Mouse (Mus musculus): ENCODE measurements around the gene Dazap1. TPM values are rescaled to one million over a fixed set of nuclear protein-coding genes. Genes with fewer than 3 reads are reported as not detected.

The Dazap1 gene
- polyA plus RNA-seq, 1 experiment from 2014 or later = 69.7 TPM

GRCm38 (mm10) chr10:80296824-80297223 is 35.5 kb downstream of the Dazap1 start:
- Histone ChIP-seq H3K9me3 (no peaks in the 10 kb centered on the region), H3K9ac (peak overlapping the region; percentile 69), H3K36me3 (replicated peaks) (peaks cover 20% of the 10 kb centered on the region), H3K4me1 (peaks cover 84% of the 10 kb centered on the region), H3K27ac (peak overlapping the region; percentile 95), H3K27me3 (0 out of 2 replicates have a peak, but pooled peaks cover 9% of the 10 kb centered on the region), H3K4me2 (peak overlapping the region; percentile 62), H3K4me3 (replicated peaks) (peak overlapping the region; percentile 46)
- no peak for ATAC-seq (ENCODE audit: low FRiP score)
- 80% methylated on average over 5 of the region's 5 CpGs for WGBS

- peak overlapping the region; percentile 12; the same call in 1 of the 2 replicates for H3K9ac ChIP-seq
- peaks cover 14% of the 10 kb centered on the region; the same call in 1 of the 2 replicates for H3K27me3 ChIP-seq
- H3K4me3 ChIP-seq (replicated peaks) = 0 out of 2 replicates have a peak overlapping the region, but pooled peaks have one; percentile 60
- no peak for ATAC-seq (ENCODE audit: low FRiP score)
- H3K9me3 ChIP-seq = no peaks in the 10 kb centered on the region
- H3K4me1 ChIP-seq = peaks cover 88% of the 10 kb centered on the region
- H3K4me2 ChIP-seq = peak overlapping the region; percentile 82
- H3K36me3 ChIP-seq (replicated peaks) = peaks cover 28% of the 10 kb centered on the region
- H3K27ac ChIP-seq = peak overlapping the region; percentile 95; the same call in 1 of the 2 replicates
- 77% methylated on average over 8 of the region's 8 CpGs for WGBS
Observed at GRCm38 (mm10) chr10:80297526-80298133, 36.3 kb downstream of the Dazap1 start.

DNA sequence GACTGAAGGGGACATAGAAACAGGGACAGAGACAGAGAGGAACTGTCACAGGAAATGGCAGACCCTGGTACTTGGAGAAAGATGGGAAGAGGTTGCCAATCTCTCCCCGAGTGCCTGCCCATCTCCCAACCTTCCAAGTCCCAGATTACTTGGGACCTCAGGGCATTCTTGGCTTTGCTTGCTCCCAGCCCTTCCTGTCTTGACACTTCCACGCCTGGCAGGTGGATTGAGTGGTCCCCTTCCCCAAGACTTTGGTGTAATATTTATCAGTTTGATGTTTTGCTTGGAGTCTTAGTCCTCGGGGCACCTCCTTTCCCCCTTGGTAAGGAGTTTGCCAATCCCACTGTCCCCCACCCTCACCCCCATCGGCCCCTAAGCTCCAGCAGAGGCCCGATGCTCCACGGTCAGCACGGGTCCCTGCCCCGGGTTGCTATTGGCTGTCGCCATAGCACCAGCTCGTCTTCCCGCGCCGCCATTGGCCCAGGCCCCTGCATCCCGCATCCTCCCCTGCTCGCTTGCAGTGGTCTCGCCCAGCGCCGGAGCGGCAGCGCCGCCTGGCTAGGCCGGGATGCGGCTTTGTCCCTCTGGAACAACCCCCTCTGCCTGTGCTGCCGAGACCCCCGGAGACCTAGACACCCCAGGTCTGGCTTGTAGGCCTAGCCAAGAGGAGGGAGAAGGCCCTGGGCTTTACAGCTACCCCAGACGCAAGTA is 37.4 kb downstream of the Dazap1 start:
- peak; percentile 84 for ATAC-seq (ENCODE audit: low FRiP score)
- Histone ChIP-seq H3K9me3 (no peaks in the 10 kb centered on the region), H3K4me3 (replicated peaks) (peak overlapping the region; percentile 60), H3K27me3 (peaks cover 14% of the 10 kb centered on the region; the same call in 1 of the 2 replicates), H3K27ac (peak overlapping the region; percentile 95), H3K4me1 (peaks cover 90% of the 10 kb centered on the region), H3K36me3 (replicated peaks) (peaks cover 33% of the 10 kb centered on the region), H3K4me2 (peak overlapping the region; percentile 82), H3K9ac (peak overlapping the region; percentile 94)
- WGBS = 3% methylated on average over 26 of the region's 26 CpGs

GRCm38 (mm10) chr10:80299301-80299700 is 38.0 kb downstream of the Dazap1 start:
- H3K4me1 ChIP-seq = peaks cover 85% of the 10 kb centered on the region
- whole genome bisulfite sequencing = 3% methylated on average over 15 of the region's 15 CpGs
- peak overlapping the region; percentile 82 for H3K4me2 ChIP-seq
- peak overlapping the region; percentile 94 for H3K9ac ChIP-seq
- H3K9me3 ChIP-seq = no peaks in the 10 kb centered on the region
- no peak for ATAC-seq (ENCODE audit: low FRiP score)
- peaks cover 28% of the 10 kb centered on the region for H3K36me3 ChIP-seq (replicated peaks)
- peaks cover 14% of the 10 kb centered on the region; the same call in 1 of the 2 replicates for H3K27me3 ChIP-seq
- H3K27ac ChIP-seq = peak overlapping the region; percentile 95
- H3K4me3 ChIP-seq (replicated peaks) = peak overlapping the region; percentile 60

DNA sequence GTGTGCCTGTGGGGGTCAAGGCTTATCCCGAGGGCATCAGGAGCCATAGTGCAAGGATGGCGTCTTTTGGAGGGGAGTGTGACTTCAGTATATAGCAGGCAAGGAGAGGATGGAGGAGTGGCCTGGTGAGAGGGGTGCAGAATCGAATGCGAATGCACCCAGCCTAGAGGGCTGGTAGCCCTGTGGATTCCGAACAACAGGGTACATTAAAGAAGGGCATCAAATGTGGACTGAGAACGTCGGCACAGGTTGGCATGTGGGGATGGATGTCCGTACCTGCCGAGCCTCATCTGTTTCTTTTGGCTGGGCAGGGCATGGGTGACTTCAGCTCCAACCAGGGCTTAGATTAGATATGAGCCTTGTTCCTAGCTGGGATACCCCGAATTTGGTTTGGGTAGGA is 38.5 kb downstream of the Dazap1 start:
- H3K36me3 ChIP-seq (replicated peaks) = peaks cover 28% of the 10 kb centered on the region
- 45% methylated on average over 10 of the region's 10 CpGs for WGBS
- H3K27ac ChIP-seq = peak overlapping the region; percentile 95
- H3K9me3 ChIP-seq = no peaks in the 10 kb centered on the region
- peak overlapping the region; percentile 94 for H3K9ac ChIP-seq
- H3K4me1 ChIP-seq = peaks cover 89% of the 10 kb centered on the region
- ATAC-seq (ENCODE audit: low FRiP score) = no peak
- H3K4me3 ChIP-seq (replicated peaks) = peak overlapping the region; percentile 60
- peaks cover 15% of the 10 kb centered on the region; the same call in 1 of the 2 replicates for H3K27me3 ChIP-seq
- H3K4me2 ChIP-seq = peak overlapping the region; percentile 82

DNA sequence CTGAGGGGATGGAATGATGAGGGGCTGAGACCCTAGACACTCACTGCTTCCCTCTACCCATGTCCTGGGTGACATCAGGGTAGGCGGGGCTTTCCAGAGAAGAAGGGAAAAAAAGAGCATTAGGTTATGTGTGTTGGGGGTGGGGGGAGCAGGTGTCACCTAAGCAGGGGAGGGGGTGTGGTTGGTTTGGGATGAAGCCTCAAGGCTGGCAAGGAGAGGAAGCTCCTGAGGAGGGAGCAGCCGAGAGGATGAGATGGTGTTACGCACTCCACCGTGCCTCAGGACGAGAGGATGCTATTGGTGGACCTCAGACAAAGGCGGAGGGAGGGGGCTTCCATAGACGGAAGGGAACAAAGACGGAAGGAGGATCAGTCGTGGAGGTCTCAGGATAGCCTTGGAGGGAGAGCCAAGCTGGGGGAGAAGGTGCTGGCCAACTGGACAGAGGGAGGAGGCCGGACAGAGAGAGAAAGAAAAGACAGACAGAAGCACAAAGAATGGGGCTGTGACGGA is 39.4 kb downstream of the Dazap1 start:
- WGBS = 8% methylated on average over 11 of the region's 11 CpGs
- Histone ChIP-seq H3K27me3 (peaks cover 18% of the 10 kb centered on the region; the same call in 1 of the 2 replicates), H3K4me3 (replicated peaks) (peak overlapping the region; percentile 60), H3K27ac (peak overlapping the region; percentile 95), H3K36me3 (replicated peaks) (peaks cover 35% of the 10 kb centered on the region), H3K9me3 (no peaks in the 10 kb centered on the region), H3K4me2 (peak overlapping the region; percentile 82), H3K9ac (peak overlapping the region; percentile 94), H3K4me1 (peaks cover 85% of the 10 kb centered on the region)
- ATAC-seq (ENCODE audit: low FRiP score) = peak; percentile 81

- Histone ChIP-seq H3K9me3 (no peaks in the 10 kb centered on the region), H3K27ac (peak overlapping the region; percentile 95), H3K4me3 (replicated peaks) (peak overlapping the region; percentile 60), H3K4me1 (peaks cover 81% of the 10 kb centered on the region), H3K36me3 (replicated peaks) (peaks cover 42% of the 10 kb centered on the region), H3K9ac (peak overlapping the region; percentile 94), H3K4me2 (peak overlapping the region; percentile 82), H3K27me3 (peaks cover 18% of the 10 kb centered on the region; the same call in 1 of the 2 replicates)
- ATAC-seq (ENCODE audit: low FRiP score) = no peak
- 78% methylated on average over 10 of the region's 10 CpGs for WGBS
Observed at GRCm38 (mm10) chr10:80301256-80302081, 40.2 kb downstream of the Dazap1 start.

DNA sequence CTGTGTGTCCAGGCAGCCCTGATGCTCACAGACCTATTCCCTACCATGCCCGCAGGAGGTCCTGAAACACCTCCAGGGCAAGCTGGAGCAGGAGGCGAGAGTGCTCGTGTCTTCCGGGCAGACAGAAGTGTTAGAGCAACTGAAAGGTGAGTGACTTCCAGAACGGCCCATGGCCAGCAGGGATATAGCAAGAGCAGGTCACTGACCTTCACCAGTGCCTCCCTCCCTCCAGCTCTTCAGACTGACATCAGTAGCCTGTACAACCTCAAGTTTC is 40.7 kb downstream of the Dazap1 start:
- H3K27me3 ChIP-seq = peaks cover 18% of the 10 kb centered on the region; the same call in 1 of the 2 replicates
- peak overlapping the region; percentile 94 for H3K9ac ChIP-seq
- H3K4me2 ChIP-seq = peak overlapping the region; percentile 82
- peaks cover 47% of the 10 kb centered on the region for H3K36me3 ChIP-seq (replicated peaks)
- no peak for ATAC-seq (ENCODE audit: low FRiP score)
- 69% methylated on average over 5 of the region's 5 CpGs for WGBS
- H3K27ac ChIP-seq = peak overlapping the region; percentile 50; the same call in 1 of the 2 replicates
- H3K9me3 ChIP-seq = no peaks in the 10 kb centered on the region
- peak overlapping the region; percentile 60 for H3K4me3 ChIP-seq (replicated peaks)
- H3K4me1 ChIP-seq = peaks cover 75% of the 10 kb centered on the region

DNA sequence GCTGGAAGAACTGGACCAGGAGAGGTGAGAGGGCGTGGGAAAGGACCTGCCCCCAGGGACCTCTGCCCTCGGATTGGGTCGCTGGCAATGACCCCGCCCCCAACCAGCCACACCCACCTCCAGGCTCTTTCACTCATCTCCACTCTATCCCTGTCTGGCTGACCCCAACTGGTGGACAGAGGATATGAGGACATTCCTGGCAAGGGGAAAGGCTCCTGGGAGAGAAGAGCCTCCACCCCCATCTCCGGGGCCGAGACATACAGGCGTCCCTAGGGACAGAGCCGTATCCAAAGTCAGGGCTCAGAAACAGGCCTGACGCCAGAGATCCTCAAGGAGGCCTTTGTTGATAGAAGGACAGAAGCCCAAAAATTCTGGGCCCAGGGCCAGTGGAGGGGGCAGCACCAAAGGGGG is 41.2 kb downstream of the Dazap1 start:
- H3K4me3 ChIP-seq (replicated peaks) = peak overlapping the region; percentile 60
- H3K4me2 ChIP-seq = peak overlapping the region; percentile 82
- no peak for ATAC-seq (ENCODE audit: low FRiP score)
- H3K36me3 ChIP-seq (replicated peaks) = peaks cover 52% of the 10 kb centered on the region
- H3K4me1 ChIP-seq = peaks cover 70% of the 10 kb centered on the region
- peak overlapping the region; percentile 50; the same call in 1 of the 2 replicates for H3K27ac ChIP-seq
- peak overlapping the region; percentile 94 for H3K9ac ChIP-seq
- no peaks in the 10 kb centered on the region for H3K9me3 ChIP-seq
- peaks cover 18% of the 10 kb centered on the region; the same call in 1 of the 2 replicates for H3K27me3 ChIP-seq
- 19% methylated on average over 9 of the region's 9 CpGs for WGBS

DNA sequence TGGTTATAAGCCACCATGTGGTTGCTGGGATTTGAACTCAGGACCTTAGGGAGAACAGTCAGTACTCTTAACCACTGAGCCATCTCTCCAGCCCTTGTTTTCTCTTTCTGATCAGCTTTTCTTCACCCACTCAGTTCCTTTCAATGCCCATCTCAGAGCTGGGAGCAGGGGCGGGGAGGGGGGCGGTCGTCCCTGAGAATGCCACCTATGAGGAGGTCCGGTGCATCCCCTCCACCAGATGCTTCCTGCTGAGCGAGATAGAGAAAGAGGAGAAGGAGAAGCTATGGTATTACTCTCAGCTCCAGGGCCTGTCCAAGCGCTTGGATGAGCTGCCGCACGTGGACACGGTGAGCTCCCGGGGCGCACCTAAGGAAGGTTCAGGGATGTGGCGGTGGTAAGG is 43.2 kb downstream of the Dazap1 start:
- Histone ChIP-seq H3K9me3 (no peaks in the 10 kb centered on the region), H3K4me1 (peaks cover 55% of the 10 kb centered on the region), H3K27ac (no peak overlapping the region), H3K36me3 (replicated peaks) (peaks cover 72% of the 10 kb centered on the region), H3K27me3 (peaks cover 18% of the 10 kb centered on the region; the same call in 1 of the 2 replicates), H3K9ac (0 out of 2 replicates have a peak overlapping the region, but pooled peaks have one; percentile 7), H3K4me3 (replicated peaks) (peak overlapping the region; percentile 10; the same call in 1 of the 2 replicates), H3K4me2 (peak overlapping the region; percentile 24)
- 36% methylated on average over 12 of the region's 12 CpGs for WGBS
- no peak for ATAC-seq (ENCODE audit: low FRiP score)

DNA sequence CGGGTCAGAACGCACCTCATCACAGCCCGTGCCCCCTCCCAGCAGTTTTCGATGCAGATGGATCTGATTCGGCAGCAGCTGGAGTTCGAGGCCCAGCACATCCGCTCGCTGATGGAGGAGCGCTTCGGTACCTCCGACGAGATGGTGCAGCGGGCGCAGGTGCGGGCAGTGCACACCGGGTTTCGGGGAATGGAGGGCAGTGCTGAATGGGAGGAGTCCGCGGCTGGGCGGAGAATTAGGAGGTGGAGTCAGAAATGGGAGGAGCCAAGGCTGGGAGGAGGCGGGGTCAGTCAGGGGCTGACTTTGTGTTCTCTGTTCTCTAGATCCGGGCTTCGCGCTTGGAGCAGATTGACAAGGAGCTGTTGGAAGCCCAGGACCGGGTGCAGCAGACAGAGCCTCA is 43.6 kb downstream of the Dazap1 start:
- 32% methylated on average over 25 of the region's 25 CpGs for WGBS
- Histone ChIP-seq H3K9ac (0 out of 2 replicates have a peak overlapping the region, but pooled peaks have one; percentile 7), H3K27me3 (peaks cover 18% of the 10 kb centered on the region; the same call in 1 of the 2 replicates), H3K36me3 (replicated peaks) (peaks cover 76% of the 10 kb centered on the region), H3K4me3 (replicated peaks) (peak overlapping the region; percentile 10; the same call in 1 of the 2 replicates), H3K27ac (no peak overlapping the region), H3K4me1 (peaks cover 51% of the 10 kb centered on the region), H3K9me3 (no peaks in the 10 kb centered on the region), H3K4me2 (peak overlapping the region; percentile 24)
- ATAC-seq (ENCODE audit: low FRiP score) = no peak
